Mouse (Mus musculus) spleen, adult 2 months (tissue): ENCODE data around the gene Cd247. TPM values are rescaled to one million over a fixed set of nuclear protein-coding genes. Genes with fewer than 3 reads are reported as not detected.

Experiments
- DNase-seq, 2 experiments: peaks; one replicate each; pipeline versions ENCODE4 v3.0.0 to v3.0.0-alpha.2; 2012 to 2021; ENCODE audit warnings: low spot score in 2 of 2, low read depth in 1 of 2
- H3K27ac ChIP-seq: fragments of 200-500 bp; 2 replicates; pipeline ENCODE4 v1.5.1; 2012; ENCODE audit warnings: low read length, inconsistent platforms; ENCODE audit not compliant: insufficient read depth
- H3K27me3 ChIP-seq: fragments of 200-500 bp; 2 replicates; pipeline ENCODE4 v1.6.1; 2012; ENCODE audit warnings: mild to moderate bottlenecking, moderate library complexity, low read length, inconsistent platforms; ENCODE audit not compliant: control insufficient read depth, insufficient read depth
- H3K36me3 ChIP-seq: fragments of 200-500 bp; 2 replicates; pipeline ENCODE4 v1.6.1; 2012; ENCODE audit warnings: mild to moderate bottlenecking, low read length, inconsistent platforms; ENCODE audit not compliant: control insufficient read depth, insufficient read depth
- H3K4me1 ChIP-seq: fragments of 200-500 bp; 2 replicates; pipeline ENCODE4 v1.6.1; 2011; ENCODE audit warnings: inconsistent platforms; ENCODE audit not compliant: control insufficient read depth, insufficient read depth, insufficient read length
- H3K4me3 ChIP-seq: fragments of 200-500 bp; 2 replicates; pipeline ENCODE4 v1.5.1; 2011; ENCODE audit warnings: mild to moderate bottlenecking, inconsistent platforms; ENCODE audit not compliant: insufficient read depth, insufficient read length; ENCODE audit errors: extremely low read depth
- CTCF ChIP-seq: fragments of 200-500 bp; IDR thresholded peaks from 2 replicates; pipeline ENCODE4 v1.5.1; 2011; ENCODE audit warnings: mild to moderate bottlenecking, inconsistent platforms; ENCODE audit not compliant: insufficient read depth, insufficient read length, insufficient replicate concordance; ENCODE audit errors: extremely low read depth
- POLR2A ChIP-seq: fragments of 200-500 bp; IDR thresholded peaks from 2 replicates; pipeline ENCODE4 v1.6.1; 2011; ENCODE audit warnings: low read depth, low read length, inconsistent platforms
- WGBS: fragments of 180-500 bp; shearing (Covaris S2); methylation state at CpG from one replicate; pipeline ENCODE4 v1.1.7; 2018; 5-methylcytosine and 5-hydroxymethylcytosine counted together
- polyA plus RNA-seq: library from polyadenylated mRNA; depleted of rRNA; stranded (reverse); fragments of >200 nt; gene quantifications from 2 replicates; pipeline ENCODE4 v1.2.3, GENCODE M21; 2012; rRNA removed

The Cd247 gene
- polyA plus RNA-seq, 1 experiment: 38.9 TPM

DNA sequence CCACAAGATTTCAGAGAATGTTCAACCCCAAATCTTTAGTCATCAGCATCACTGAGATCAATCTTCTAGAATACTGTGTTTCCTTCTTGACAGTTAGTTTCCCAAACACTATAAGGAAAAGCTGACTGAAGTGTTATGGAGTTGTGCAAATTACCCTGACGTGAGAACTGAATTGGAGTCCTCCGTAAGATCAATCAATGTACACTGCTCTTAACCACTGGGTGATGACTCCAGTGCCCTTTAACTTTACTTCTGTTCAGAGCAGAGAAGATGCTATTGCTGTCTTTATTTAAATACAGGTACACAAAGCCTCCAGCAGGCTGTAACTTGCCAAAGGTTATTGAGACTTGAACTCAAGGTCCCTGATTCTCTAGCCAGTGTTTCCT lies 125.9 kb downstream of the Cd247 start:
- H3K4me1 ChIP-seq: no peaks in the 10 kb centered on the region; the same call in 1 of the 2 replicates
- no peak overlapping the region for H3K27ac ChIP-seq
- H3K27me3 ChIP-seq: no peaks in the 10 kb centered on the region
- peaks cover 16% of the 10 kb centered on the region for H3K36me3 ChIP-seq
- no peak overlapping the region for H3K4me3 ChIP-seq
- no peak for DNase-seq
- 93% methylated on average over 2 of the region's 2 CpGs for WGBS
- TF ChIP-seq CTCF (no peak), POLR2A (no peak)

DNA sequence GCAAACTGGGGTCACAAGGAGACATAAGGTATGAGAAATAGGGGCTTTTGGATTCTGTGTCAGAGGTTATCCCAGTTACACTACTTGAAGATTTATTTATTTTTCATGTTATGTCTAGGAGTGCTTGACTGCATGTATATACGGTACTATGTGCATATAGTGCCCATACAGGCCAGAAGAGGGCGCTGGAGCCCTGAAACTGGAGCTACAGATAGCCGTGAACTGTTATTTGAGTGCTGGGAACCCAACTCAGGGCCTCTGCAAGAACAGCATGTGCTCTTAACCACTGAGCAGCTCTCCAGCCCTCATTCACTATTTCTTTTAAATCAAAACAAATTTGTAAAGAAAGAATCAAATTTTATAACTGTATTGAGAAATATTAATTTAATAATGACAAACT lies 132.5 kb downstream of the Cd247 start:
- Histone ChIP-seq H3K27ac (no peak overlapping the region), H3K27me3 (no peaks in the 10 kb centered on the region), H3K4me1 (no peaks in the 10 kb centered on the region; the same call in 1 of the 2 replicates), H3K36me3 (peaks cover 6% of the 10 kb centered on the region), H3K4me3 (no peak overlapping the region)
- no peak for DNase-seq
- WGBS: 80% methylated on average over 3 of the region's 3 CpGs
- TF ChIP-seq CTCF (no peak), POLR2A (no peak)

DNA sequence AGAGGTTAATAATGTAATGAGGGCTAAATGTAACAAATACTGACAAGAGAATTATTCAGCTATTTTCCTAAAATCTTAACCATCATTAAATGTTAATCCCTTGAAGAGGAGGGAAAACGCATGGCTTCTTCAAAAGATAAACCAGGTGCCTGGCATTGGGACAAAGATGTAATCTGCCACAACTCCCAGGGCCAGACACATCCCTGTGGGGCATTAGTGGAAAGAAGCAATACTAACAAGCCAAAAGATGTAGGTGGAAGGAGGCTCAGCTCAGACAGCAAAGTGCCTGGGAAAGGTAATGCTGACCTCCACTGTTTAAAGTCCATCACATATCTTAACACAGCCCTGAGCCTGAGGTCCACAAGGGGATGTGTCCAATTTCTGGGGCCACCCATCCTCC lies 134.0 kb downstream of the Cd247 start:
- Histone ChIP-seq H3K27me3 (no peaks in the 10 kb centered on the region), H3K4me1 (no peaks in the 10 kb centered on the region; the same call in 1 of the 2 replicates), H3K4me3 (no peak overlapping the region), H3K27ac (no peak overlapping the region), H3K36me3 (no peaks in the 10 kb centered on the region)
- no peak for DNase-seq
- TF ChIP-seq POLR2A: no peak
- TF ChIP-seq CTCF: no peak
- 85% methylated on average over 1 of the region's 1 CpGs for WGBS

DNA sequence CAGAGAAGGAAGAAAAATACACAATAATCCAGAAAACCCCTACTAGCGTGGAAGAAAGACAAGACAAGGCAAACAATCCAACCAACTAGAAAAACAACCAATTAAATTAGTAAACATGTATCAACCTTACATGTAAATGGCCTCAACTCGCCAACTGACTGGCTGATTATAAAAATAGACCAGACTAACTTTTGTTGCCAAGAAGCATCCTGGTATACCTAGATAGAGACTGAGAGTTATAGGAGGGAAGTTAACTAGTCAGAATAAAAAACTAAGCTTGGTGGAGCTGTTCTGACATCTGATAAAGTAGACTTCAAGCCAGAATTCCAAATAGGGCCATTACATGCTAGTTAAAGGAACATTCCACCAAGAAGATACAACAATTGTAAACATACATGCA lies 136.7 kb downstream of the Cd247 start:
- no peaks in the 10 kb centered on the region for H3K36me3 ChIP-seq
- H3K4me3 ChIP-seq: no peak overlapping the region
- 86% methylated on average over 2 of the region's 2 CpGs for WGBS

More for the DNA sequence above, 136.7 kb downstream of the Cd247 start:
- DNase-seq: no peak
- no peaks in the 10 kb centered on the region for H3K27me3 ChIP-seq
- H3K4me1 ChIP-seq: peaks cover 5% of the 10 kb centered on the region
- no peak overlapping the region for H3K27ac ChIP-seq
- TF ChIP-seq CTCF (no peak), POLR2A (no peak)

Other genes starting within 250 kb of the Cd247 start
- 15.3 and 15.9 TPM in 2 replicates for gene Mpzl1, start 154.1 kb upstream of the Cd247 start, polyA plus RNA-seq
- gene Rcsd1, start 78.9 kb upstream of the Cd247 start, polyA plus RNA-seq: 68.3 and 73.9 TPM in 2 replicates
- gene Creg1, start 24.9 kb upstream of the Cd247 start, polyA plus RNA-seq: 89.4 and 101 TPM in 2 replicates
- 22.9 and 28.2 TPM in 2 replicates for gene Pou2f1, start 214.0 kb downstream of the Cd247 start, polyA plus RNA-seq